Mouse (Mus musculus) MEL-GATA-1-ER (cell line): ENCODE results near the gene Hap1.
"Not testable (repeated sequence)": the region's sequence is repeated elsewhere in the genome, so short reads cannot be mapped to it uniquely, and the experiment has no call there.

ENCODE experiments used
- DNase-seq: peaks from one replicate; pipeline ENCODE4 v3.0.0-alpha.2; 2012; ENCODE audit warnings: low read depth; ENCODE audit errors: extremely low read depth

Hap1 gene

DNA sequence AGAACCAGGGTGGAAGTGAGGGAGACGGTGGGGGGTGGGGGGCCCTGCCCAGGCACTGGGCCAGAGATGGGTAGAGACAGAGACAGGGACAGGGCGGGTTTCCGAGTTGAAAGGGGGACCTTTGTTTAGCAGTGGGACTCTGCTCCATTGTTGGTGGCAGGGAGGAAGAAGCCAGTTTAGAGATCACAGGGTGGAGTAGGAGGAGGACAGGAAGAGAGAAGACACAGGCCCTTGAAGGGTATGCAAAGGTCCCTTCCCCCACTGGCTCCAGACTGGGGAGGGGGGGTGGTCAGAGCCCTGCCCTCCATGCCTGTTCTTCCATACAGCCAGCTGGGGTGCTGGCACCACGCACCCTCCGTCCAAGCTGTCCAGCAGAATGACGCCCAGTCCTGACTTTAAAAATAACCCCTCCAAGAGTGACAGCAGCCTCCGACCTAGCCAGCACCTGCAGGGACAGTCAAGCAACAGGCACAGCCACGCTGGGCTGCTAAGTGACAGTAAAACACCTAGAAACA, 34.1 kb upstream of the Hap1 start:
- DNase-seq: no peak

DNA sequence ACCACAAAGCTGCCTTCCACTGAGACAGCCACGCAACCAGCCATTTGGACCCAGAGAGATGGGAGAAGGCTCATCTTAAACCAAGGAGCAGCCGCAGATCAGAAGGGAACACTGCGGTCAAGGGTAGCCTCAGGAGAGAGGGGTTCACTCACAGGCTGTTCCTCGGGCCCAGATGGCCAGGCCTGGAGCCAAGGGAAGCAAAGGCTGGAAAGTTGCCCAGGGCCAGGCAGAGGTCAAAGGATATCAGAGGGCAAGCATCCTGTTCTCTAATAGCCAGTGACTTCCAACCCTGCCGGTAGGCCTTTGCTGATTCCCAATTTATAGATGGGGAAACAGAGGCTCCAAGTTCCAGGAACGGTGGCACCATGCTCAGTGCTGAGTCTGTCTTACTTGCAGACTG, 32.7 kb upstream of the Hap1 start:
- no peak for DNase-seq

DNA sequence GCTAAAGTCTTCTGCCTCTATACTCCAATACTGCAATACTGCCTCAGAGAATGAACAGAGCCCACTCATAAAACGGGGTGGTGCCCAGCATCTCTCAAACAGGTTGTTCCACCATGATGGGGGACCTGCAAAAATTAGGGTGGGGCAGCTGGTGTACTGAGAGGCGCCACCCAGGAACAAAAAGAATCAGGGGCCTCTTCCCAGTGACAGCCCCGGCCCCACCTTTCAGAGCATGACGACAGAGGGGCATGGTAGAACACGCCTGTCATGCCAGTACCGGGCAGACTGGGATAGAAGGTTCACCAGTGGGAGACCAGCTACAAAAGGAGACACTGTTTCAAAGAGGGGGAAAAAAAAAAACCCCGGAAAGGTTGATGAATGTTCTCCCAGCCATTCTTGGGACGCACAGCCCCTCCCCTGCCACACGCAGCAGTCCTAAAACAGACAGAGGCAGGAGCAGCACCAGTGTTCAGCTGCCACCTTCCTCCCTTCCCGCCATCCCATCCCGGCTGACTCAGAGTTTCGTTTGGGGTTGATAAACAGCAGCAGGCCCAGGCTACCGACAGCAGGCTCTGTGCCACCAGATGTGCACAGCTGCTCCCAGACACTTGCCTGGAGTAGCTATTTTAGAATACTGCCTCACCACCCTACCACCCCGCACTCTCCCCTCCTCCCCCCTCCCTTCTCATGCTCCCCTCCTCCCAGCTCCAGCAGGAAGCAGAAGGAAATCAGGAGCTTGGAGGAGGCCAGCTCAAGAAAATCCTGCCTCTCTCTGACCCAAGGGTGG, 31.9 kb upstream of the Hap1 start:
- no peak for DNase-seq

DNA sequence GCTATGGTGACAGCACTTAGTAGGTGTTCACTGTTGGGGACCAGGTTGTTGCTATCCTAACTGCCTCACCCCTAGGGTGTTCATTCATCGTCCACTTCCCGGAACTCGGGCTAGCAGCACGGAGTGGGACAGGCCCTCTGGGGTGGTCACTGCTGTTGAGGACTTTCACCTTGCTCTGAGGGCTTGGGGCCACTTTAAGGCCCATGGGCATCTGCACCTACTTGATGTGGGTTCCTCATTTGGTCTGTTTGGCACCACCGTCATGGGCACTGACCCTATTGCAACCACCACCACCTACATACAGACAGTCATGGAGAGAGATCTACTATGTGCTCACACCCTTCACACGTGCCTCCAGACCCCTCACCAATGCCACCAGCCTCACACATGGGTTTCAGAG, 31.2 kb upstream of the Hap1 start:
- DNase-seq: no peak

DNA sequence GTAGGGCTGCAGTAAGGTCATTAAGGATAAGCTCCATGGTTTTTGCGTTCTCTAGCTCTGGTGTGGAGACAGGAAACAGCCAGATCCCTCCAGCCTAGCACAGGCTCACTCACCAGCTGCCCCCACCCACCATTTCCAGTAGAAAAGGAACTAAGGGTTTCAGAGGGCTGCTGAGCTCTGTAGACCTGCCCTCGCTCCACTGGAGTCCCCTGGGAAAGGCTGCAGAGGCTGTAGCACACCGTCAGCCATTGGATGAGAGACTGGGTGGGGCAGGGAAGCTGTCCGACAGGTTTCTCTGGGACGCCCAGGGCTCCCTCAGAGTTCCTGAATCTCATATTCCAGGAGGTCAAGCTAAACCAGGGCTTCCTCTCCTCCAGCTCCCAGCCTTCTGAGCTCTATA, 30.7 kb upstream of the Hap1 start:
- DNase-seq: no peak

DNA sequence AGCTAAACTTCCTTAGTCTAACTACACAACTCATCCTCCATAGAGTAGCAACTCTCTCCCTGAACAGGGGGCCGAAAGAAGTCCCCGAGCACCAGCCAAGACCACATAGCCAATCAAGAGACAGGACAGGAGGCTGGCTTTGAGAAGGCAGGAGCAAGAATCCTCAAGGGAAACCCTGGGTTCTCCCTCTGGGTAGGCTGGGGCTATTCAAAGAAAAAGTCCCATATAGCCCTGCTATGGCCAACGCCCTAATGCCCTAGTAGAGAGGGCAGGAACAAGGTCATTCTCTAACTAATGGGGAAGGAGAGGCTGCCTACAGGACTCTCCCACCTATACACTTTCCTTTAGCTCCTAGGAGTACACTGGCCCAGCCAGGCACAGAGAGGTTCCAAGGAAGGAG, 29.1 kb upstream of the Hap1 start:
- DNase-seq: no peak

DNA sequence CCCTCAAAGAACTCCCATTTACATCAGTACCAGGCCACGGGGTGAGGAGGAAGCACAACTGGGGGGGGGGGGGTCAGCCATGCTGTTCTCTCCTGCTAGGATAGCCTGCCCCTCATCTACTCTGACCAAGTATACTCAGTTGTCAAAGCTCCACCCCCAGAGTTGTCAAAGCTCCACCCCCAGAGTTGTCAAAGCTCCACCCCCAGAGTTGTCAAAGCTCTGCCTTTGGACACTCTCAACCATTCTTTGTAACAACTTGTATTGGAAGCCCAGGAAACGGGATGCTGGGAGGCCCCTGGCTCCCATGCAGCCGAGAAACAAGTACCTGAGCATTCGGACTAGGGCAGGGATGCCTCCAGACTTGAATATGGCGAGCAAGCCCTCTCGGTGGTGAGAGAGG, 26.8 kb upstream of the Hap1 start:
- DNase-seq: no peak

DNA sequence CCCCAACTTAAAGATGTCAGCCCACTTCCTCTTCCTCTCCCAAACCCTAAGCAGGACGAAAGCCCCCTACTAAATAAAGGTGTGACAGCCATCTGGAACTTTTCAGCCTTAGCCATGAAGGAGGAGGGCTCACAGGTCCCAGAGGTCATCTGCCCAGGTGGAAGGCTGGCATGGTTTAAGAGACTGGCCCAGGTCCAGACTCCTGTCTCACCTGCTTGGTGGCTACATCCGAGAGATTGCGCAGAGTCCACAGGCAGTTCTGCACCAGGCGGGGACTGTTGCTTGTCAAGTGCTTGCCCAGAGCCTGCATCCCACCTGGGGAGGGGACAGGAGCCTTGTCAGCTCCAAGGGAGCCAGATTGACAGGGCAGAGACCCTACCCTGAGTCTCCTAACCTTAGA, 23.4 kb upstream of the Hap1 start:
- no peak for DNase-seq

DNA sequence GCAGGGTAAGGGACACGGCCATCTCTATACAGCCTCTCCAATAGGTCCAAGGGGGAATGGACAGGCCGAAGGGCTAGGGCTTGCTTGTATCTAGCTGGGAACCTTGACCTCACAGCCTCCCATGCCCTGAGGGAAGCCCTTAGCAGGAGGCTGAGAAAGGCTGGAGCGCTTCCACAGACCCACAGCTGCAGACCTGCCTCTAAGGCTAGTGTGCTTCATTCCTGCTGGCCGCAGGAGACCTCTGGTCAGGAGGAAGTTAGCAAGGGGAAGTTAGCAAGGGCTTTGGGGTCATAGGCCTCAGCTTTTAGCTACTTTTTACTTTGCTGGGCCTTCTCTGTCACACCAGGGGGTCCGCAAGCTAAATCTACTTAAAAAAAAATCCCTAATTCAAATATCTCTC, 22.5 kb upstream of the Hap1 start:
- no peak for DNase-seq

DNA sequence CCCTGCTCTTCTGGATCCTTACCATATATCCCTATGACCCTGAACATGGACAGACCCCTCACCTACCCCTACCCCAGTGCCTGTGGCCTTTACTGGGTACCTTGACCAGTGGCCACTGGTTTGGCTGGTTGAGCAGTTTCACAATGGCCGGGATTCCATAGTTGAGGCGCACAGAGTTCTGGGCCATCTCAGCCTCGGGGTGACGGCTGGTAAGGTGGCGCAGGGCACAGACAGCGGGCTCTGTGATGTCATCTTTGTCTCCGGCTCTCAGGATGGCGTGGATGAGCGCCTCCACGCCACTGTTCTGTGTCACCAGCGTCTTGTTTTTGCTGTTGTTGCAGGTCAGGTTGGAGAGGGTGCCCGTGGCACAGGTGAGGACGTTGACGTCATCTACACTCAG, 22.1 kb upstream of the Hap1 start:
- no peak for DNase-seq

DNA sequence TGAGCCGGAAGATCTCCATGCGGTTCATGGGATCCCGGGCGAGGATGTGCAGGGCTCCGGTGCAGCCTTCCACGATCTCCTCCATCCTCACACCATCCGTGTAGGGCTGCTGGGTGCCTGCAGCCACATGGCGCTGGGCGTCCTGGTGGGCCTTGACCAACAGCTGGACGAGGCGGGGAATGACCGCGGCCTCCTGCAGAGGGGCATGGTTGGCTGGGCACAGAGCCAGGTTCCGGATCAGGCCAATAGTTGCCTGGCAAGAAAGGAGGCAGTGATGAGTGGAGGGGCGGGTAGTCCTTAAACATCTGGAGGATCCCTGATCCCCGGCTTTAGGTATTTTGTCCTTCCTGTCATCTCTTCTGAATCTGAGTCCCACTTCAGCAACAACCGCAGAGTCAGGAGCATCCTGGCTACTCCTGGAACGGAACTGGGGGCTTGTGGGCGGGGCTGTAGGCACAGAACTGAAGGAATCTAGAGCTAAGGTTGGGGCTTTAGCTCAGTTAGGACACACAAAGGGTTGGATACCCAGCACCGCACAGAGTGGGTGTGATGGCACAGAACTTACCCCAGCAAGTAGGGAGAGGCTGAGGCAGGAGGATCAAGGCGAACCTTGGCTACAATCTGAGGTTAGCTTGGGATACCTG, 20.9 kb upstream of the Hap1 start:
- DNase-seq: no peak

DNA sequence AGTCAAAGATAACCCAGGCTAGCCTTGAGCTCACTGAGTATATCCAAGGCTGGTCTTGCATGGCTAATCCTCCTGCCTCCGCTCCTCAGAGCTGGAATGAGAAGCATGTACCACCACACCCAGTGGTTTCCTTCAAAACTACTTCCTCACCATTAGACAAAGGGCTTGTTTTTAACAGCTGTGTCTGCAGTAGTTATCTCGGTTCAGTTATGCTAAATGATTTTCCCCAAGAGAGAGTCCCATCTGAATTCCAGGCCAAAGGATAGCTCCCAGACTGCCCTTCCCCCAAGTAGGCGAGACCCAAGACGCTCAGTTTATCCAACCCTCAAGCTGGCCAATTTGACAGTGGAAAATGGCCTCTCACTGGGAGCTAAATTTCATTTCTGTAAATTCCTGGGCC, 20.1 kb upstream of the Hap1 start:
- no peak for DNase-seq

DNA sequence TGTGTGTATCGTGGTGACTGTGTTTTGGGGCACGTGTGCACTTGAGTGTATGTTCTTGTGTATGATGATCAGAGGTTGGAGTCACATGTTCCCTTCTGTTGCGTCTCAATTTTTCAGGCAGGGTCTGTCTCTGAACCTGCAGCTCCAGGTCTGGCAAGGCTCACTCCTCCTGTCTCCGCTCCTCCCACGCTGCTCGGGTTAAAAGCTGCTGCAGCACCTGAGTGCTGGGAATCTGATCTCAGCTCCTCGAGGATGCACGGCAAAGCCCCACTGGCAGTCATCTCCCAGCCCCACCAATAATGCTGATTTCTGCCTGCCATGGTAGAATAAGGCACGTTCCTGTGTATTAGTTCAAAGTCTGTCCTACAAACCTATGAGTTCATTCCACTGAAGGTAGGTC, 19.2 kb upstream of the Hap1 start:
- DNase-seq: no peak

DNA sequence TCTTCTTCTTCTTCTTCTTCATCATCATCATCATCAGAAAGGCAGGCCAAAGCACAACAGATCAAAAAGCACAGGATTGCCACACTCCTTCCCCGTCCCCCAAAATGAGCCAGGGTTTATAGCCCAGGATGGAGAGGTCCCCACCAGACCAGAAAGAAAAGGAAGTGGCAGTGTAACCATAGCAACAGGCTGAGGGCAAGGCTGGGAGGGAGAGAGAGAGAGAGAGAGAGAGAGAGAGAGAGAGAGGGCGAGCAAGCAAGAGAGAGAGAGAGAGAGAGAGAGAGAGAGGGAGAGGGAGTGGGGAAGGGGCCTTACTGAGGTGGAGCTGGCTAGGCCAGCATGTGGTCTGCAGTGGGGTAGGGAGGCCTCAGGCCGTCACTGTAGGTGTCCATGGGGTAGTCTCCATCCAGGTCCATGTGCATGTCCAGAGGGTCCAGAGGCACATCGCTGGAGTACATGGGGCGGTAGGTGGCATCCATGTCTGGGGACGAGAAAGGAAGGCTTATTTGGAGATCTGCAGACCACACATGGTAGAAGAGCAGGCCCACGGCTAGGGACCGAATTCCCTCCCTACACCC, 16.1 kb upstream of the Hap1 start:
- peak; percentile 32 for DNase-seq

DNA sequence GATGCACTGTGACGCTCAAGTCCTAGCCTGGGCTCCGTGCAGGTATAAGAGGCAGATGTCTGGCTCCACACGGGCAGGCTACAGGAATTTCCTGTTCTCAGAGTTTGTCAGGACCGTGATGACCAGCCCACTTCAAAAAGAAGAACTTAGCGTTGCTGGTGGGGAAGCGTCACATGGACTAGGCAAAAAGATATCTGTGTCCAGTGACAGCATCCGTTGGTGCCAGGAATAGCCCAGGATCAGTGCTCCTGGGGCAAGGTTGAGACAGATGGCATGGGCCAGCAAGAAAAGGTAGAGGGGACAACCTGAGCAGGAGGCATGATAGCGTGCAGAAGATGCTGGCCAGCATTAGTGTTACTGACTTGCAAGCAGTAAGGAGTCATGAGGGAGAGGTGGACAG, 13.9 kb upstream of the Hap1 start:
- no peak for DNase-seq

DNA sequence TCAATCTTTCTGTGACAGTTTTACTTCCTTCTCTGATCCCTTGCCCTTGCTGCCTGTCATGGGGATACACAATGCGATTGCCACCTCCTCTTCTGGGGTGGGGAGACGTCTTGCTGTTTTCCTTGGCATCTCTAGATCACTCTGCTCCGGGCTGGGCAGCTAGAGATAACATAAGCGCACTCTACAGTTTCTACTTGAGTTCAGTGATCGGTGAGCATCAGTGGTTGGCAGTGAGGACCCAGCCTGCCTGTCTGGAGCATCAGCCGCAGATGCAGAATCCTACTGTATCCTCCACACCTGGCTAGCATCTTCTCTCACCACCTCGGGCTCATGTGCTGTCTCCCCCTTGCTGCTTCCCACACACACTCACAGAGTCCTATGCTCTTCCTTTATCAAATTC, 13.2 kb upstream of the Hap1 start:
- no peak for DNase-seq

DNA sequence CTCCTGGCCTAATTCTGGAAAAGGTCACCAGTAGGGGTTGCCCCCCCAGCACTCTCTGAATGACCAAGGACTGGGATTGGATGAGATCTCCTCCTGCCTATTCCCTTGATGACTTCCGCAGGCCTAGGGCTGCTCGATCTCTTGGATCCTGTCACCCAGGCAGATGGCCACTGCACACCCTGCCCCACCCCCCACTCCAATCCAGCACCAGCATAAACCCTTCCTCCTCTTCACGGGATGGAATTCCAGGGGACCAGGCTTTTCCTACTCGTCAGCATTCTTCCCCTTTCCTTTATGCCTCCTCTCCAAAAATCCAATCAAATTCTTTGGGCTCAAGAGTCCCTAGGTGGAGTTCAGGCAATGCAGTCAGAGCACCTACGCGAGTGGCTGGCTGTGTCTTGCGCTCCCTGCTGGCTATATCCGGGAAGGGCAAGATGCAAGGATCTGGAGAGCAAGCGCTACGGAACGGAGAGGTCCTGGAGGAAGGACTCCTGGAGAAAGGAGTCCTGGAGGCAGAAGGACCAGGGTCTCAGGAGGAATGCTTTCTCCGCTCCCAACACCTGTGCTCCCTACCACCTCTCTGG, 7.1 kb upstream of the Hap1 start:
- DNase-seq: peak; percentile 30

DNA sequence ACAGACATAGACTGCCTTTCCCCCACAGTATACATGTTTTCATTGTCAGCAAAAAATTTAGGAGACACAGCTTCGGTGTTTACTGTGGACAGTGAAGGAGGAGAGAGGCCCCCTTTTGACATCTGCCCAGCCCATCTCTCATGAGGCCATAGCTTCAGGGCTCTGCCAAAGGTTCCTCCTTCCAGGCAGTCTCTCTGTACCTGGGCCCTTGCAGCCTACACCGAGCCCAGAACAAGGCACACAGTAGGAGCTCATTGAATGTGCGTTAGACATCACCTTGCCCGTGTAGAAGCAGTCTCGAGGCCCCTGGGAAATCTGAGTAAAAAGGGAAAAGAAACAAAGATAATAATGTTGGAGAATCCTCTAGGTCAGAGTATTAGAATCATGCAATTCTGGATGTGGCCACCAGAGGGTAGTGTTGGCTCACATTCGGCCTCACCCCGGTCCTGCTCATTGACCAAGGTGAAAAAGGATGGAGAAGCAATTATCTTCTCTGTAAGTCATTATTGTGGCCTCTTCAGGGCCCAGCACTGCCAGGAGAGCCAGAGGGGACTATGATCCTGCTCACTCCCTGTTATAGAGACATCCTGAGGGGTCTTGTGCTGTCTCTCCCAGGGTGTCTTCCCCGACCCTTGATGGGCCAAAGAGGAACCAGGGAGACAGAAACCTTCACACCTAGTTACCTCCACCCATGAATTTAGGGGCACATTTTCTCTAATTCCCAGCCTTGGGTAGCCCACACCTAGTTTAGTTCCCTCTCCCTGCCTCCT, 6.5 kb upstream of the Hap1 start:
- DNase-seq: peak; percentile 41

DNA sequence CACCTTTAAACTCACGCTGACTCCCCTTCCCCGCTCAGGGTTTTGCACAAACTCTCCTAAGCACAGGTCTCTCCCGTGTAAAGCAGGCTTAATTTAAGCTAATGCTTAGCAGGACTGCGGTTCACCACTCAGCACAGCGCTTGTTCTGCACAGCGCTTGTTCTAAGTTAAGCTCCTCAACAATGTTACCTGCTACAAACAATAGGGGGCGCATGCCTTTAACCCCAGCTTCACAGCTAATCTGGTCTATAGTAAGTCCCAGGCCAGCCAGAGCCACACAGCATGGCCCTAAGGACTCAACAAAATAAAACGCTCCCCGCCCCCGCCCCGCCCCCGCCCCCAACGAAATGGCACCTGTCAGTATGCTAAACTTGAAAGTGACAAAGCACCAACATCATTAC, 5.1 kb upstream of the Hap1 start:
- not testable (repeated sequence) for DNase-seq

DNA sequence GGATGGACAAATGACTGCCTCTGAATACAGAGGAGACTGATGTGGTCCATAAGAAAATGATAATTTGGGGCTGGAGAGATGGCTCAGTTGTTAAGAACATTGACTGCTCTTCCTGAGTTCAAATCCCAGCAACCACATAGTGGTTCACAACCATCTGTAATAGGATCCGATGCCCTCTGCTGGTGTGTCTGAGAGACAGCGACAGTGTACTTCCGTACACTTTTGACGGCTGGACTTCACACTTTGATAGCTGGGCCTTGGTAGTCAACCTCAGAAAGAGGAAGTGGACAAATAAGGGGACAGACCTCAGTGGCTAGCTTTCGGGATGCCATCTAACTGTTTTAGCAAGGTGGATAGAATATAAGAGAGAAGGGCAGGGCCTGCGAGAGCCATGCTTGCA, 4.2 kb upstream of the Hap1 start:
- no peak for DNase-seq

DNA sequence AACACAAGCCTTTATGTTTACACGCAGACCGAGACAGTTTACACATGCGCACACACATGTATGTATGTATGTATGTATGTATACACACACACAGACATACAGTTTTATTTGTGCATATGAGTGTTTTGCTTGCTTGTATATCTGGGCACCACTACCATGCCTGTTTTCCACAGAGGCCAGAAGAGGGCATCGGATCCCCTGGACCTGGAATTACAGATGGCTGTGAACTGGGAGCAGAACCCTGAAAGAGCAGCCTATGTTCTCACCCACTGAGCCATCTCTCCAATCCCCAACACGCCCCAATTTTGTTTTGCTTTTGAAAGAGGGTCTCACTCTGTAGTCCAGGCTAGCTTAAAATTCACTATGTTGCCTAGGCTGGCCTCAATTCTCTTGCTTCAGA, 1.5 kb upstream of the Hap1 start:
- DNase-seq: no peak

DNA sequence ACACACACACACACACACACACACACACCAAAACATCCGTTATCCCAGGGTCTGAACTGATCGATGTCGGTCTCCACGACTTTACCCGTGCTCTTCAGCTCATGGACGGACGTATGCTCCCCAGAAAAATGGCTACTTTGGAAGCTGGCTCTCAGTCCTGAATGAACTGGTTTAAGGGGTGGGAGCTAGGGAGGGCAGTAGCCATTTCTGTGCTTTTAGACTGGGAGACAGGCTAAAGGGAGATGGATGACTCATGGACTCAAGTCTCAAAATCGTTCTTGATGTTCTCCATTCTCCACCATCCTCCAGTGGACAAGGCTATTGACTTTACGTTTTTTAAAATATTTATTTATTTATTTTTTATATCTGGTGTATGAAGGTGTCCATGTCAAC, 887 bp upstream of the Hap1 start:
- DNase-seq: no peak
